Mouse (Mus musculus): ENCODE results near the gene Zbtb38. TPM values are rescaled to one million over a fixed set of nuclear protein-coding genes. Genes with fewer than 3 reads are reported as not detected.

The Zbtb38 gene
- total RNA-seq, 1 experiment = 16.0 TPM

GRCm38 (mm10) chr9:96753921-96754624 is 1.4 kb upstream of the Zbtb38 start:
- no peaks in the 10 kb centered on the region for H3K9me3 ChIP-seq (ENCODE audit: control insufficient read depth, insufficient read depth, low read depth, low read length)
- DNase-seq (ENCODE audit: low read depth, low spot score) = no peak
- H3K27ac ChIP-seq (ENCODE audit: insufficient read depth, low read depth, low read length, poor library complexity, severe bottlenecking) = no peak overlapping the region
- in situ Hi-C loops (cut with MboI; ENCODE audit: low sequenced_read_pairs in 2 of 2, unreplicated experiment in 2 of 2) = no loop called here
- H3K4me3 ChIP-seq (ENCODE audit: insufficient read depth in 1 of 2, low read depth in 1 of 2, low read length in 2 of 2, poor library complexity in 1 of 2, severe bottlenecking in 1 of 2) = no peak overlapping the region
- TF ChIP-seq CHD2 (IDR thresholded peaks at IDR 0.05; ENCODE audit: low read depth, low read length) = no peak
- no peak for TF ChIP-seq ZNF384 (IDR thresholded peaks at IDR 0.05; ENCODE audit: low read depth, low read length)
- no peak for TF ChIP-seq MAFK (IDR thresholded peaks at IDR 0.05; ENCODE audit: insufficient read depth, low read depth, low read length)
- TF ChIP-seq ZC3H11A (IDR thresholded peaks at IDR 0.05; ENCODE audit: borderline replicate concordance, low read depth, low read length) = no peak
- no peak for TF ChIP-seq HCFC1 (IDR thresholded peaks at IDR 0.05; ENCODE audit: borderline replicate concordance, insufficient read depth, low read length)
- no peak overlapping the region for H3K9ac ChIP-seq (ENCODE audit: insufficient read depth, low read depth, low read length, poor library complexity, severe bottlenecking)
- H3K4me1 ChIP-seq (ENCODE audit: control insufficient read depth in 2 of 2, insufficient read depth in 2 of 2, low read length in 2 of 2, poor library complexity in 1 of 2) = peaks cover 6 to 18% of the 10 kb centered on the region in 2 experiments; a peak in 3 of 4 replicates
- H3K36me3 ChIP-seq (ENCODE audit: control insufficient read depth, insufficient read depth, low read length, poor library complexity, severe bottlenecking) = no peaks in the 10 kb centered on the region

DNA sequence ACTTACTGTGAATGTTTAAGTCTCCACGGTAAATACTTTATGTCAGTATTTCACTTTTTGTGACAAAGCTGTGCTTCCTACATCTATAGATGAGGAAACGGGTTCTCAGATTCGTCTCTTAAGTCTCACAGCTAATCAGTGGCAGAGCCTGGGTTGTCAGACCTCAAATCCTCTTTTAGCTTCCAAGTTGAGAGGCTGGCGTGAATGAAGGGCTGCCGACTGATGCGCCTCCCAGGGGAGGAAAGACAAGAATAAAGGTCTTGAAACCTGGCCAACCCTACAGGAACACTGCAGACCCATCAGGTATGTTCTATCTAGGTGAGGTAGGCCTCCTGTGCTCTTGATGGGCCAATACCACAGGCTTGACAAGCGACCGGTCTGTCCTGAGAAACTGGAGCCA is 761 bp upstream of the Zbtb38 start:
- Histone ChIP-seq H3K9ac (ENCODE audit: insufficient read depth, low read depth, low read length, poor library complexity, severe bottlenecking) (no peak overlapping the region), H3K27ac (ENCODE audit: insufficient read depth, low read depth, low read length, poor library complexity, severe bottlenecking) (no peak overlapping the region), H3K4me3 (ENCODE audit: insufficient read depth in 1 of 2, low read depth in 1 of 2, low read length in 2 of 2, poor library complexity in 1 of 2, severe bottlenecking in 1 of 2) (no peak overlapping the region), H3K9me3 (ENCODE audit: control insufficient read depth, insufficient read depth, low read depth, low read length) (no peaks in the 10 kb centered on the region), H3K4me1 (ENCODE audit: control insufficient read depth in 2 of 2, insufficient read depth in 2 of 2, low read length in 2 of 2, poor library complexity in 1 of 2) (peaks cover 6 to 18% of the 10 kb centered on the region in 2 experiments; a peak in 3 of 4 replicates), H3K36me3 (ENCODE audit: control insufficient read depth, insufficient read depth, low read length, poor library complexity, severe bottlenecking) (no peaks in the 10 kb centered on the region)
- in situ Hi-C loops (cut with MboI; ENCODE audit: low sequenced_read_pairs in 2 of 2, unreplicated experiment in 2 of 2) = no loop called here
- TF ChIP-seq MAFK (IDR thresholded peaks at IDR 0.05; ENCODE audit: insufficient read depth, low read depth, low read length) (no peak), HCFC1 (IDR thresholded peaks at IDR 0.05; ENCODE audit: borderline replicate concordance, insufficient read depth, low read length) (no peak), CHD2 (IDR thresholded peaks at IDR 0.05; ENCODE audit: low read depth, low read length) (no peak), ZNF384 (IDR thresholded peaks at IDR 0.05; ENCODE audit: low read depth, low read length) (no peak), ZC3H11A (IDR thresholded peaks at IDR 0.05; ENCODE audit: borderline replicate concordance, low read depth, low read length) (no peak)
- DNase-seq (ENCODE audit: low read depth, low spot score) = no peak

DNA sequence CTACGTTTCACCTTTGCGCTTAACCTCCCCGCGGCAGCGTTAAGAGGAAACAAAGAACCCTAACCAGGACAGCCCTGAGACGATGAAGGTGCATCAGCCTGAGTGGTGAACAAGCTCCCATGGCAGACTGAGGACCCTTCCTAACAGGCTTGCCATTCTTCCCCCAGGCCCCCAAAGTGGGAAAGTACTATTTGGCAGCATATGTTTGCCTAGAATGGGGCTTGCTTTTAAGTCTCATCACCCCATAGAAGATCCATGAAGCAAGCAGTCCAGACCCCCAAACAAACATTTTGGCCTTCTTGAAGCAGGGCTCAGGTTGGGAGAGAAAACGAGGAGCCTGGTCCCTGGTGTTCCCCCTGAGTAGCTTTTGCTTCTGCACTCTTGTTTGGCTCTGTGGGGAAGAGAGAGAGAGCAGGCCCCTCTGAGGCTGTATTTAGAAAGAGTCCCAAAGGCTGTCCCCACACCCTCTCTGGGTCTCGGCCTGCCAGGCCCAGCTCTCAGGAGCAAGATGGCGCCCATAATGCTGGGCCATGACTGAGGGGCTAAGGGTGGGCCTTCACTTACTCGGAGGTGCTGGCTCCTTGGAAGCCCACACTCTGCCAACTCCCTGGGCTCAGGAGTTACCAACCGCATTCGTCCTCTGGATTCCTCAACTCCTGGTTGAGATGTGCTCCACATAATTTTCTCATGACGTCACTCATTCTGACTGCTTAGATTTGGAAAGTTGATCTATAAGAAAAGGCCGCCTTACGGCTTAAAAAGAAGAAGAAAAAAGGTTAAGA is 619 bp downstream of the Zbtb38 start:
- Histone ChIP-seq H3K36me3 (ENCODE audit: control insufficient read depth, insufficient read depth, low read length, poor library complexity, severe bottlenecking) (no peaks in the 10 kb centered on the region), H3K27ac (ENCODE audit: insufficient read depth, low read depth, low read length, poor library complexity, severe bottlenecking) (peak overlapping the region; percentile 23; the same call in 1 of the 2 replicates), H3K4me3 (ENCODE audit: insufficient read depth in 1 of 2, low read depth in 1 of 2, low read length in 2 of 2, poor library complexity in 1 of 2, severe bottlenecking in 1 of 2) (peak overlapping the region; percentile 29 to 47), H3K9me3 (ENCODE audit: control insufficient read depth, insufficient read depth, low read depth, low read length) (no peaks in the 10 kb centered on the region), H3K4me1 (ENCODE audit: control insufficient read depth in 2 of 2, insufficient read depth in 2 of 2, low read length in 2 of 2, poor library complexity in 1 of 2) (peaks cover 6 to 18% of the 10 kb centered on the region in 2 experiments; a peak in 3 of 4 replicates), H3K9ac (ENCODE audit: insufficient read depth, low read depth, low read length, poor library complexity, severe bottlenecking) (peak overlapping the region; percentile 76; the same call in 1 of the 2 replicates)
- TF ChIP-seq ZC3H11A (IDR thresholded peaks at IDR 0.05; ENCODE audit: borderline replicate concordance, low read depth, low read length) (no peak), MAFK (IDR thresholded peaks at IDR 0.05; ENCODE audit: insufficient read depth, low read depth, low read length) (no peak), CHD2 (IDR thresholded peaks at IDR 0.05; ENCODE audit: low read depth, low read length) (no peak), HCFC1 (IDR thresholded peaks at IDR 0.05; ENCODE audit: borderline replicate concordance, insufficient read depth, low read length) (no peak), ZNF384 (IDR thresholded peaks at IDR 0.05; ENCODE audit: low read depth, low read length) (no peak)
- no peak for DNase-seq (ENCODE audit: low read depth, low spot score)
- in situ Hi-C loops (cut with MboI; ENCODE audit: low sequenced_read_pairs in 2 of 2, unreplicated experiment in 2 of 2) = no loop called here

DNA sequence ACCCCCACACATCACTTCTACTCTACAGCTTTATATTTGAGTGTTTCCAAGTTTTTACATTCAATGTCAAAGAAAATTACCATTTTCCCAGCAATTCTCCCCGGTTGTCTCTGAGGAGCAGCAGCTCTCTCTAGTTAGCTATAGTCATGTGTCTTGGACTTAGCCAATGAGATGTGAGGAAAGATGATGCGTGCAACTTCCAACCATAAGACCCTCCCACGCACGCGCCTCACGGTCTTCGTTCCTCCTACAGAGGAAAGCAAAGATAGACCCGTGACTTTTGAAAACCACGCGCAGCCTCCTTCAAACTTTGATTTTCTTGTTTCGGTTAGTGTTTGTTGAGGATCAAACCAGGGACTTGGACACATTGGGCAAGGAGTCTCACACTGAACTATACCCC is 2.0 kb downstream of the Zbtb38 start:
- in situ Hi-C loops (cut with MboI; ENCODE audit: low sequenced_read_pairs in 2 of 2, unreplicated experiment in 2 of 2) = no loop called here
- H3K4me3 ChIP-seq (ENCODE audit: insufficient read depth in 1 of 2, low read depth in 1 of 2, low read length in 2 of 2, poor library complexity in 1 of 2, severe bottlenecking in 1 of 2) = no peak overlapping the region
- peaks cover 6 to 18% of the 10 kb centered on the region in 2 experiments; a peak in 3 of 4 replicates for H3K4me1 ChIP-seq (ENCODE audit: control insufficient read depth in 2 of 2, insufficient read depth in 2 of 2, low read length in 2 of 2, poor library complexity in 1 of 2)
- no peaks in the 10 kb centered on the region for H3K9me3 ChIP-seq (ENCODE audit: control insufficient read depth, insufficient read depth, low read depth, low read length)
- no peak overlapping the region for H3K27ac ChIP-seq (ENCODE audit: insufficient read depth, low read depth, low read length, poor library complexity, severe bottlenecking)
- DNase-seq (ENCODE audit: low read depth, low spot score) = no peak
- TF ChIP-seq ZC3H11A (IDR thresholded peaks at IDR 0.05; ENCODE audit: borderline replicate concordance, low read depth, low read length) (no peak), ZNF384 (IDR thresholded peaks at IDR 0.05; ENCODE audit: low read depth, low read length) (no peak), CHD2 (IDR thresholded peaks at IDR 0.05; ENCODE audit: low read depth, low read length) (no peak), MAFK (IDR thresholded peaks at IDR 0.05; ENCODE audit: insufficient read depth, low read depth, low read length) (no peak), HCFC1 (IDR thresholded peaks at IDR 0.05; ENCODE audit: borderline replicate concordance, insufficient read depth, low read length) (no peak)
- H3K36me3 ChIP-seq (ENCODE audit: control insufficient read depth, insufficient read depth, low read length, poor library complexity, severe bottlenecking) = no peaks in the 10 kb centered on the region
- no peak overlapping the region for H3K9ac ChIP-seq (ENCODE audit: insufficient read depth, low read depth, low read length, poor library complexity, severe bottlenecking)
